Mouse (Mus musculus): ENCODE results near the gene Dlgap1. TPM values are rescaled to one million over a fixed set of nuclear protein-coding genes. Genes with fewer than 3 reads are reported as not detected.
A peak's percentile ranks its signal among the peaks of the same experiment; 100 is the strongest.
"Not testable (repeated sequence)": the region's sequence is repeated elsewhere in the genome, so short reads cannot be mapped to it uniquely, and the experiment has no call there.

Dlgap1 gene
- total RNA-seq, 2 experiments from 2014 or later, result 512 to 527 TPM

- DNase-seq (ENCODE audit: low spot score in 2 of 2), result no peak
Measured at GRCm38 (mm10) chr17:70795196-70795595, 826.3 kb downstream of the Dlgap1 start.

DNA sequence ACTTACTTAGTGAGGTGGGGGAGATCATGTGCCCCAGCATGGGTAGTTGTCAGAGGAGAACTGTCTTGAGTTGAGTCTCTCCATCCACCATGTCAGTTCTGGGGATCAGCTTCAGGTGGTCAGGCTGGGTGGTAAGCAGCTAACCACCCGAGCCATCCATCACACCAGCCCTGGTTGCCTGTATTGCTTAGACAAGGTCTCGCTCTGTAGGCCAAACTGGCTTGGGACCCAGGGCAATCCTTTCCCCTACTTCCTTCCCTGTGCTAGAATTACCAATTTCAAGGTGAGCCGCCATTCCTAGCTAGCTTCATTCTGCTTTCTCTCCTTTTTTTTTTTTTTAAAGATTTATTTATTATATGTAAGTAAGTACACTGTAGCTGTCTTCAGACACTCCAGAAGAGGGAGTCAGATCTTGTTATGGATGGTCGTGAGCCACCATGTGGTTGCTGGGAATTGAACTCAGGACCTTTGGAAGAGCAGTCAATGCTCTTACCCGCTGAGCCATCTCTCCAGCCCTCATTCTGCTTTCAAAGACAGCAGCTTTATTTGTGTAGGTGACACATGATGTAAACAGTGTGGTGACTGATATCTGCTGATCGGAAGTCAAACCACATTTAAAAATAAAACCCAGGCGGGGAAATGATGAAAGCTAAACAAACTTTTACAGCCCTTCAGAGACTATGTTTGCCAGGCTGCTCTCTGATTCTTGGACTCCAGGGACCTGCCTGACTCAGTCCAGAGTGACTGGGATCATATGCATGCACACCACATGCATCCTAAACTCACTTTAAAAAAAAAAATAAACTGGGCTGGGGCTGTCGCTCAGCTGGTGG lies 828.3 kb downstream of the Dlgap1 start:
- DNase-seq (ENCODE audit: low spot score in 2 of 2), result no peak

DNA sequence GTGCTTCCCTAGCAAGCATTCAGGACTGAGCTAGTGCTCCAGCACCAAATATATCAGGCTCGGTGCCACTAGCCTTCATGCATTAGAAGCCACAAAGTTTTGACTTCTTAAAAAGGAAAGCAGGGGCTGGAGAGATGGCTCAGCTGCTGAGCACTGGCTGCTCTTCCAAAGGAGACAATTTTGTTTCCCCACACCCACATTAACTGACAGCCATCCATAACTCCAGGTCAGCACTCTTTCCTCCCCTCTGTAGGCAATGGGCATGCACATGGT lies 828.8 kb downstream of the Dlgap1 start:
- no peak for DNase-seq (ENCODE audit: low spot score in 2 of 2)

- DNase-seq (ENCODE audit: low spot score in 2 of 2), result peak in 1 of 2 experiments; percentile 51
Measured at GRCm38 (mm10) chr17:70799266-70799665, 830.4 kb downstream of the Dlgap1 start.

GRCm38 (mm10) chr17:70802022-70802421 lies 833.1 kb downstream of the Dlgap1 start:
- peak in 1 of 2 experiments; percentile 27 for DNase-seq (ENCODE audit: low spot score in 2 of 2)

DNA sequence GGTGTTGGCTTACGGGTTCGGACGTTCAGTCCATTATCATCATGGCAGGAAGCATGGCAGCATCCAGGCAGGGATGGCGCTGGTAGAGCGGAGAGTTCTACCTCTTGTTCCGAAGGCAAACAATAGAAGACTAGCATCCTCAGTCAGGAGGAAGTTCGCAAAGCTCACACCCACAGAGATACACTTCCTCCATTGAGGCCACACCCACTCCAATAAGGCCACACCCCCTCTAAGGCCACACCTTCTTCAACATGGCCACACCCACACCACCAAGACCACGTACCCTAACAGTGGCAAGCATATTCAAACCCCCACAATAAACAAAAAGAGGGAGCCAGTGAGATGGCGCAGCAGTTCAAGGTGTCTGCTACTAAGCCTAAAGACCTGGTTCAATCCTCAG lies 837.0 kb downstream of the Dlgap1 start:
- no peak for DNase-seq (ENCODE audit: low spot score in 2 of 2)

GRCm38 (mm10) chr17:70806600-70806999 lies 837.7 kb downstream of the Dlgap1 start:
- DNase-seq (ENCODE audit: low spot score in 2 of 2), result no peak

- DNase-seq (ENCODE audit: low spot score in 2 of 2), result no peak
Measured at GRCm38 (mm10) chr17:70807885-70808284, 839.0 kb downstream of the Dlgap1 start.

DNA sequence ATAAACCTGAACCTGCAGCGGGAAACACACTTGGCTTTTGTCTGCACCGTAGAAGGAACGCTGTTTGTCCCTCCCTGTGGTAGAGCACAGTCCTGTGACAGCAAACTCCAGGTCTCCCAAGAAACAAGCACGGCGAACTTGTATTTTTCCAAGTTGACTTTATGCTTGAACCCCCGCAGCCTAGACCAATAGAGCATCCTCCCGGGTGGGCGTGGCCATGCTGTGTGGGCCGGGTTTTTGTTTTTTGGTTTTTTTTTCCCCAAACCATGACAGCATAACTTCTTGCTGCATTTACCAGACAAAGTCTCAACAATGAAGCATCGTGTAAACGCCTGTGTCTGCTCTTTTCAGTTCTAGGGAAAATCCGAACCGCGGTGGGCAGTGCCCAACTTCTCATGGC lies 840.0 kb downstream of the Dlgap1 start:
- DNase-seq (ENCODE audit: low spot score in 2 of 2), result no peak

DNA sequence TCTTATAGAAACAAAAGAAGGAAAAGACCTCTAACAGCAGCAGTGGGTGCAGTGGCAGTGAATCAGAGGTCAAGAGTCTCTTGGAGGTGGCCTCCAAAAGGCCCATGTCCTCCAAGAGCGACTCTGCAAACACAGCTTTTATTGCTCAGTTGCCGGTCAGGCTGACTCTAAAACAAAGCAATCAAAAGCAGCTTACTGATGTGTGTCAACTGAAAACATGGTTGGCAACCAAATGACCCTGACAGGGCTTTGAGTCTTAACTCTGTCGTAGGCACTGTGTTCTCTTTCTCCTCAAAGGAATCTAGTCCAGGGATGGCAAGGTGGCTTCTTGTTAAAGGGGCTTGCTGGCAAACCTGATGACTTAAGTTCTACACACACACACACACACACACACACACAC lies 840.9 kb downstream of the Dlgap1 start:
- no peak for DNase-seq (ENCODE audit: low spot score in 2 of 2)

GRCm38 (mm10) chr17:70810795-70811194 lies 841.9 kb downstream of the Dlgap1 start:
- no peak for DNase-seq (ENCODE audit: low spot score in 2 of 2)

DNA sequence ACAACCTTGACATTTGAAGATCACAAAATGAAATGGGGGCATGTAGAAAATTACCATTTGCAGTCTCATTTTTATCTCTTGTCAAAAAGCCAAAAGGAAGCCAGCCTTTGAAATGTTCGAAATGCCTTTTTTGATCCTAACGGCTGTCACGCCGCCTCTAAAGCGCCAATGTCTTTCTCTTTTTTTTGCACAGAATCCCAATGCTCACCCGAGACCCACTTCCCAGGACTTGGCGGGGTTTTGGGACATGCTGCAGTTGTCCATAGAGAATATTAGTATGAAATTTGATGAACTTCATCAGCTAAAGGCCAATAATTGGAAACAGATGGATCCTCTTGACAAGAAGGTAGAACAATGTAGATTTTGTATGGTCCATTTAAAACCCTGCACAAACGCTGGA lies 846.1 kb downstream of the Dlgap1 start:
- DNase-seq (ENCODE audit: low spot score in 2 of 2), result no peak

DNA sequence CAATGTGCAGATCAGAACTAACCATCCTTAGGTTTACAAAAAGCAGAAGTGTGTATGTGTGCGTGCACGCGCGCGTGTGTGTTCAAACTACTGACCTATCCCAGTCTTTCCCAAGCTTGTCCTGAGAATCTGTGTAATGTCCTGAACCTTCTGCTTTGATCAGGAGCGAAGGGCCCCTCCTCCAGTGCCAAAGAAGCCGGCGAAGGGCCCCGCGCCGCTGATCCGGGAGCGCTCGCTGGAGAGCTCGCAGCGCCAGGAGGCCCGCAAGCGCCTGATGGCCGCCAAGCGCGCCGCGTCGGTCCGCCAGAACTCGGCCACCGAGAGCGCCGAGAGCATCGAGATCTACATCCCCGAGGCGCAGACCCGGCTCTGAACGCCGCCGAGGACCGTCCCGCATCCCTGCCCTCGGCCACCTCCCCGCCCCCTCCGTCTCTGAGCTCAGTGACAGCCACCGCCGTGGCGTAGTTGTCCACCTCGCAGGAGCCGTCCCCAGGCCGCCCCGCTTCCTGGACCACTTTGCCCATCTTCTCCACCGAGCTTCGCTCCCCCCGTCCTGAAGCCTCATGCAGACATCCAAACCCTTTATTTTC lies 849.1 kb downstream of the Dlgap1 start:
- no peak for DNase-seq (ENCODE audit: low spot score in 2 of 2)

GRCm38 (mm10) chr17:70823083-70823482 lies 854.2 kb downstream of the Dlgap1 start:
- no peak for DNase-seq (ENCODE audit: low spot score in 2 of 2)

- DNase-seq (ENCODE audit: low spot score in 2 of 2), result peak; percentile 71 to 84
Measured at GRCm38 (mm10) chr17:70826227-70826626, 857.4 kb downstream of the Dlgap1 start.

DNA sequence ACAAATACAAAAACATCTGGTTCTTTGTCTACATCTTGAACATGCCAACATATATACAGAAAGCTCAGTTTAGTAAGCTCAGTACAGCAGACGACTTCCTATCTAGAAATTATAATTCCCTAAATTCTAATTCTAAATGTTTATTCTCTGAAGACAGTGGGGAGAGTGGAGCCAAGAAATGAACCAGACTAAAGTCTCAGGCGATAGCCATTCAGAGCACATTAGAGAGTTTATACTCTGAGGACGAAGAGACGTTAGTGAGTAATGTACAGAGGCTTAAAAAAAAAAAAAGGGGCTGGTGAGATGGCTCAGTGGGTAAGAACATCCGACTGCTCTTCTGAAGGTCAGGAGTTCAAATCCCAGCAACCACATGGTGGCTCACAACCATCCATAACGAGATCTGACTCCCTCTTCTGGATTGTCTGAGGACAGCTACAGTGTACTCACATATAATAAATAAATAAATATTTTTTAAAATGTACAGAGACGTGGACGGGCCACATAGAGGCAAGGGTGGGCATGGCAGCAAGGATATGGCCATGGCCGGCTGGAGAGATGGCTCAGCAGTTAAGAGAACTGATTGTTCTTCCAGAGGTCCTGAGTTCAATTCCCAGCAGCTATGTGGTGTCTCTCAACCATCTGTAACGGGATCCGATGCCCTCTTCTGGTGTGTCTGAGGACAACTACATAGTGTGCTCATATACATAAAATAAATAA lies 858.7 kb downstream of the Dlgap1 start:
- DNase-seq (ENCODE audit: low spot score in 2 of 2), result not testable (repeated sequence)

- DNase-seq (ENCODE audit: low spot score in 2 of 2), result no peak
Measured at GRCm38 (mm10) chr17:70828180-70828528, 859.3 kb downstream of the Dlgap1 start.

- no peak for DNase-seq (ENCODE audit: low spot score in 2 of 2)
Measured at GRCm38 (mm10) chr17:70828569-70828968, 859.7 kb downstream of the Dlgap1 start.

GRCm38 (mm10) chr17:70829217-70829616 lies 860.3 kb downstream of the Dlgap1 start:
- no peak for DNase-seq (ENCODE audit: low spot score in 2 of 2)

GRCm38 (mm10) chr17:70829943-70830715 lies 861.3 kb downstream of the Dlgap1 start:
- no peak for DNase-seq (ENCODE audit: low spot score in 2 of 2)

GRCm38 (mm10) chr17:70831591-70831990 lies 862.7 kb downstream of the Dlgap1 start:
- no peak for DNase-seq (ENCODE audit: low spot score in 2 of 2)

- no peak for DNase-seq (ENCODE audit: low spot score in 2 of 2)
Measured at GRCm38 (mm10) chr17:70832544-70832943, 863.7 kb downstream of the Dlgap1 start.
